Mouse (Mus musculus) midbrain, embryonic 15.5 days (tissue): Measurements from ENCODE around the gene Ric1. TPM values are rescaled to one million over a fixed set of nuclear protein-coding genes. Genes with fewer than 3 reads are reported as not detected.
A peak's percentile ranks its signal among the peaks of the same experiment; 100 is the strongest.

Experiments
- ATAC-seq: fragments of 200-750 bp; cut with Nextera tagmentation; replicated peaks from 2 replicates; pipeline ENCODE4 v1.8.0; 2017; ENCODE audit warnings: moderate TSS enrichment
- H3K27ac ChIP-seq: fragments of 300-500 bp; sonication (generic); 2 replicates; pipeline ENCODE4 v1.5.1; 2015; ENCODE audit warnings: mild to moderate bottlenecking, inconsistent platforms
- H3K27me3 ChIP-seq: fragments of 300-500 bp; sonication (generic); replicated peaks from 2 replicates; pipeline ENCODE4 v1.6.1; 2015; ENCODE audit warnings: inconsistent platforms
- H3K36me3 ChIP-seq: fragments of 300-500 bp; sonication (generic); replicated peaks from 2 replicates; pipeline ENCODE4 v1.6.1; 2015; ENCODE audit warnings: inconsistent platforms
- H3K4me1 ChIP-seq: fragments of 300-500 bp; sonication (generic); 2 replicates; pipeline ENCODE4 v1.6.1; 2015; ENCODE audit warnings: inconsistent platforms
- H3K4me2 ChIP-seq: fragments of 300-500 bp; sonication (generic); 2 replicates; pipeline ENCODE4 v1.6.1; 2015; ENCODE audit warnings: inconsistent platforms, mild to moderate bottlenecking, moderate library complexity
- H3K4me3 ChIP-seq: fragments of 300-500 bp; sonication (generic); 2 replicates; pipeline ENCODE4 v1.5.1; 2015; ENCODE audit warnings: mild to moderate bottlenecking, inconsistent platforms
- H3K9ac ChIP-seq: fragments of 300-500 bp; sonication (generic); 2 replicates; pipeline ENCODE4 v1.6.1; 2015; ENCODE audit warnings: mild to moderate bottlenecking, inconsistent platforms
- H3K9me3 ChIP-seq: fragments of 300-500 bp; sonication (generic); 2 replicates; pipeline ENCODE4 v1.6.1; 2016; ENCODE audit warnings: inconsistent platforms
- WGBS: fragments of 180-500 bp; shearing (Covaris S2); methylation state at CpG from one replicate; pipeline ENCODE4 v1.1.7; 2015; ENCODE audit warnings: mixed read lengths; 5-methylcytosine and 5-hydroxymethylcytosine counted together
- polyA plus RNA-seq: library from polyadenylated mRNA; unstranded; fragments of >200 nt; fragmentation: Nextera tagmentation; extraction: Ambion mirVana; gene quantifications from 2 replicates; pipeline ENCODE4 v1.2.1, GENCODE M21; 2015

Ric1 gene
- 12.1 and 14.4 TPM in 2 replicates for polyA plus RNA-seq

DNA sequence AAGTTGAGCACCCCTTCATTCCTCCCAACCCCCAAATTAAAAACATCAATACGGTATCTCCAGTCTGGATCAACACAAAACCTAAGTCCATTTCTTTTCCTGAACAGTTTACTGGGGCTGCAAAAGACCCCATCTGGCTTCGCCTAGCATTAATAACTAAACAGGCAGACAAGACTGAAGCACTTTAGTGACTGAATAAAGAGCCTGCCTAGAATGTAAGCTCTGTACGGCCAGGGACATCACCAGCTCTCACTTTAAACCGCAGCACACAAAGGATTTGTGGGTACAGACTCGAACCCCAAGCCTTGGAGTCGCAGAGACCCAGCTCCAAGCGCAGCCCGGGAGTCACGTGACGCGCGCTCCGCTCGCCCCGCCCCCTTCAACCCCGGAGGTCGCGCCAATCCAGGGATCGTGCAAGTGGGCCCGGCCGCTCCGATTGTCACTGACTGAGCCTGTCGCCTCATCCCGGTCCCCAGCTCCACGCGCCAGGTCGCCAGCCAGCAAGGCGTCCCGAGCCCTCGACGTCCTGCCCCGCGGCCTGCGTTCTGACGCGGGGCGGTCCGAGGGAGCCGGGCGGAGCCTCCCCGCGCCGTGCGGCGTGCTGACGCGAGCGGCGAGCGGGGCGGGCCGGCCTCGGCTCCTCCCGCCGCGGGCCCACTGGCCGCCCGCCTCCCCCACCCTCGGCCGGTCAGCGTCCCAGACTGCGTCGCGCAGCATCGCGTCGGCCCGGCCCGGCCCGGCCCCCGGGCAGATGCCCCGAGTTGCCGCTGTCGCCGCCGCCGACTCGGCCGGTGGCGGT, at the start of gene Ric1:
Gene Ric1, plus strand, starts transcription at position 646 of the 799 bp plus-strand sequence.
- peak; percentile 99 for ATAC-seq
- no peaks in the 10 kb centered on the region for H3K27me3 ChIP-seq
- H3K9ac ChIP-seq, result peak within 1 kb of the TSS; percentile 67
- peak within 1 kb of the TSS; percentile 65 for H3K4me2 ChIP-seq
- peak within 1 kb of the TSS; percentile 91 for H3K27ac ChIP-seq
- WGBS, result under 1% methylated on average over 79 of the region's 80 CpGs
- peak within 1 kb of the TSS; percentile 84 for H3K4me3 ChIP-seq
- no peaks in the 10 kb centered on the region for H3K9me3 ChIP-seq
- H3K36me3 ChIP-seq, result no peaks in the 10 kb centered on the region
- H3K4me1 ChIP-seq, result peaks cover 8% of the 10 kb centered on the region

DNA sequence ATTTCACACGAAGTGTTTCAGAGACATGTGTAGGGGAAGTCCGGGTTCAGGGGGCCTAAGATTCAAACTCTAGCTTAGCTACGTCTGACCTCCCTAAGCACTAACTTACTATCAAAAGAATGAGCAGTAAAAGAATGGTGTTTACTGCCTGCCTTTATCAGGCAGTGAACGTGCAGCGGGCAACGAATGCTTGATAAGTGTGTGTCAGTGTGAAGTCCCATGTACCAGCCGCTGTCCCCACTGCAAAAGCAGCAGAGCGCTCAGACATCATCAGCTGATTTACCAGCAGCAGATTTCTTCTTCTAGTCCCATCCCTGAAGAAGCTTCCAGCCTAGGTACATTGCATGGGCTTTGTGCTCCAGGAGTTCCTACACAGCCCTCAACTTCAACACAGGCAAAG, 49.7 kb upstream of the Ric1 start:
- WGBS, result 90% methylated on average over 8 of the region's 8 CpGs
- no peak overlapping the region for H3K9ac ChIP-seq
- no peak overlapping the region for H3K4me2 ChIP-seq
- H3K4me1 ChIP-seq, result 0 out of 2 replicates have a peak, but pooled peaks cover 3% of the 10 kb centered on the region
- H3K27ac ChIP-seq, result no peak overlapping the region
- no peaks in the 10 kb centered on the region for H3K36me3 ChIP-seq
- no peaks in the 10 kb centered on the region for H3K9me3 ChIP-seq
- no peak for ATAC-seq
- no peaks in the 10 kb centered on the region for H3K27me3 ChIP-seq
- H3K4me3 ChIP-seq, result no peak overlapping the region

DNA sequence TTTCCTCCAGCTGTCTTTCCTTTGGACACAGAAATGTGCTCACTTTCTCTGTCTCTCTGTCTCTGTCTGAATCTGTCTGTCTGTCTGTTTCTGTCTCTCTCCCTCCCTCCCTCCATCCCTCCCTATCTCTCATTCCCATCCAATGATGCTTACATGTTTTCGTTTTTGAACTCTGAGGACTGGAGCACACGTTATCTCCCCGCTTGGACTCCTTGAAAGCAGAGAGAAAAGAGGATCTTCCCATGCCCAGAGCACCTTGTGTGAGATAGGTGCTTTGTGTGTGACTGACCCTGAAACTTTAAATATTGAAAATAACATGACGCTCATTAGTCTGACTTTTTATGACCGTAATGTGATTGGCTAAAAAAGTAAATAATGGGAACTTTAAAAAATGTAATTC, 49.1 kb upstream of the Ric1 start:
- no peak overlapping the region for H3K27ac ChIP-seq
- no peak overlapping the region for H3K4me2 ChIP-seq
- H3K9me3 ChIP-seq, result no peaks in the 10 kb centered on the region
- no peak overlapping the region for H3K9ac ChIP-seq
- H3K36me3 ChIP-seq, result no peaks in the 10 kb centered on the region
- no peak overlapping the region for H3K4me3 ChIP-seq
- no peak for ATAC-seq
- H3K4me1 ChIP-seq, result 0 out of 2 replicates have a peak, but pooled peaks cover 3% of the 10 kb centered on the region
- 90% methylated on average over 5 of the region's 5 CpGs for WGBS
- no peaks in the 10 kb centered on the region for H3K27me3 ChIP-seq

DNA sequence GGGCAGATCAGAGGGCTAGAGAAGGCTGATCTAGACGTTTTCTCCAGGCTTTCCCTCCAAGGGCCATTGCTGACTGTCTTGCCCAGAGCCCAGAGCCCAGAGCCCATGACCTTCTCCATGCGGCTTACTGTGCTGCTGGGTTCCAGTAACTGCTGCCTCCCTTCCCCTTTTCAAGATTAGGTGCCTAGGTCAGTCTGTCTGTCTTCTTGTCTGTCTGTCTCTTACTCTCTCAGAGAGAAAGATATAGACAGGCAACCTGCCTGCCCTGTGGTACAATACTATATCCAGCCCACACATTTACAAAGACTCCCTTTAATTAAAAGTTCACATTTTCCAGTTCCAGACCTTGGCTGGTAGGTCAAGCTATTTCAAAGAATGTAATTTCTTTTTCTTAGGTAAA, 47.3 kb upstream of the Ric1 start:
- Histone ChIP-seq H3K9ac (no peak overlapping the region), H3K9me3 (no peaks in the 10 kb centered on the region), H3K36me3 (no peaks in the 10 kb centered on the region), H3K4me1 (0 out of 2 replicates have a peak, but pooled peaks cover 3% of the 10 kb centered on the region), H3K27me3 (no peaks in the 10 kb centered on the region), H3K4me3 (no peak overlapping the region), H3K4me2 (no peak overlapping the region), H3K27ac (no peak overlapping the region)
- no peak for ATAC-seq
- WGBS, result 64% methylated on average over 2 of the region's 2 CpGs

DNA sequence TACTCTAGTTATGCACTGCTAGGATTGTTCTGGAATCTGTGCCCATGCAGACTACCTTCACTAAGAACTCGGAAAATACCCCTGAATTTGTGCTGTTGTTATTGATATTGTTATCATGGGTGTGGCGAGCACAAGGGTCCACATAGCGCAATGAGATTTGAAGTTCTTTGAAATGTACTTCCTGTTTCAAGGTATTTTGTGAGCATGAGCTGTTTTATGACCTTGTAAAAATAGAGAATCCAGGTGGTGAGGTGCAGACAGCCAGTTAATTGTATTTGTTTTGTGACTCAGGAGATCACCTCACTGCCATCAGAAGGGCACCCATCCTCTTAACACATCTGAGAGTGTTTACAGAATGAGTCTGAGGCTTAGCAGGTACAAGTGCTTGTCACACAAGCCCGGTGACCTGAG, 46.9 kb upstream of the Ric1 start:
- WGBS, result 88% methylated on average over 4 of the region's 4 CpGs
- Histone ChIP-seq H3K36me3 (no peaks in the 10 kb centered on the region), H3K4me3 (no peak overlapping the region), H3K27ac (no peak overlapping the region), H3K4me2 (no peak overlapping the region), H3K27me3 (no peaks in the 10 kb centered on the region), H3K9me3 (no peaks in the 10 kb centered on the region), H3K9ac (no peak overlapping the region), H3K4me1 (0 out of 2 replicates have a peak, but pooled peaks cover 3% of the 10 kb centered on the region)
- ATAC-seq, result no peak

DNA sequence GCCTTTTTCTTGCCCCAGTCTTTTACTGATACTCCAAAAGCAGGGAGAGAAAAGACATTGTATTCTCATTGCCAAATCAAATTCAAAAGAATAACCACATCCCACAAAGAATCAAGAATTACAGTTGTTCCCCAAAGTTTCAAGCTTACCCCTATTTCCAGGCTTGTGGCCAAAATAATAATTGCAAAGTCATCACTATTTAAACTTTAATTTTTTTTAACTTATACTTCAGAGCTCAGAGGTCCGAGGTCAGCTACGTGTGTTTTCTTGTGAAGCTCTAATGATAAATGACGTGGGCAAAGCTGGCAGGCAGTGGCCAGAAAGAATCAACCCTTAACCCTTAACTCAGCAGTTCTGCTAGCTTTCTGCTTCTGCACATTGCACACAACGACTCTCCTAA, 43.5 kb upstream of the Ric1 start:
- Histone ChIP-seq H3K9me3 (no peaks in the 10 kb centered on the region), H3K27me3 (no peaks in the 10 kb centered on the region), H3K4me3 (no peak overlapping the region), H3K9ac (no peak overlapping the region), H3K4me2 (no peak overlapping the region), H3K27ac (no peak overlapping the region), H3K4me1 (no peaks in the 10 kb centered on the region), H3K36me3 (no peaks in the 10 kb centered on the region)
- no peak for ATAC-seq
- WGBS, result 50% methylated on average over 4 of the region's 4 CpGs

DNA sequence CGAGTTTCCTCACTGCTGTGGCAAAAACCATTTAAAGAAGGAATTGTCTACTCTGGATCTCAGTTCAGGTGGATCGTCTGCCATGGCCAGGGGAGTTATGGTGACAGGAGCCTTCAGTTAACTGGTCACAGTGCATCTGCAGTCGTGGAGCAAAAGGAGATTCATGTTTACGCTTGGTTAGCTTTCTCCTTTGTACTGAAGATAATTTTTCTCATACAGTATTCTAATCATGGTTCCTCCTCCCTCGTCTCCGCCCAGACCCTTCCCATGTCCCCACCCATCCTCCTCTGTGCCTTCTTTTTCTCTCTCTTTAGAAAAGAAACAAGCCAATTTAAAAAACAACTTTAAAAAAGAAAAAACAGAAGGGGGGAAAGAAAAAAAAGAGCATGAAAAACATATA, 40.5 kb upstream of the Ric1 start:
- Histone ChIP-seq H3K4me2 (no peak overlapping the region), H3K9ac (no peak overlapping the region), H3K27ac (no peak overlapping the region), H3K4me3 (no peak overlapping the region), H3K36me3 (no peaks in the 10 kb centered on the region), H3K27me3 (no peaks in the 10 kb centered on the region), H3K4me1 (no peaks in the 10 kb centered on the region), H3K9me3 (no peaks in the 10 kb centered on the region)
- no peak for ATAC-seq
- WGBS, result 67% methylated on average over 6 of the region's 6 CpGs

DNA sequence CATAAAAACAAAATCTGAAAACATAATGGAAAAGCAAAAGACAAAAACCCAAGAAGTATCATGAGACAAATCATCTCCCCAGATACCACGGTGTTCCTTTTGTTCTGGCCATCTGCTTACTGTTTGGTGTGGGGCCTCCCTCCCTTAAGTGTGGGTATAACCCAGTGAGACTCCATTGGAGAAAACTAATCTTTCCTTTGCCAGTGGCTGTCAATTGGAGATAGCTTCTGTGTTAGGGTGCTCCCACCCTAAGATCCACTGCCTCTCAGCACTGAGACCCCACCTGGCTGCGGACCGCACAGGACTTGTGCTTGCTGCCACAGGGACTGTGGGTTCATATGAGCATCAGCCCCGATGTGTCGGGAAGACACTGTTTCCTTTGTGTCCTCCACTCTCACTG, 39.9 kb upstream of the Ric1 start:
- Histone ChIP-seq H3K27ac (no peak overlapping the region), H3K9me3 (no peaks in the 10 kb centered on the region), H3K4me1 (no peaks in the 10 kb centered on the region), H3K36me3 (no peaks in the 10 kb centered on the region), H3K9ac (no peak overlapping the region), H3K4me3 (no peak overlapping the region), H3K4me2 (no peak overlapping the region), H3K27me3 (no peaks in the 10 kb centered on the region)
- 65% methylated on average over 5 of the region's 5 CpGs for whole genome bisulfite sequencing
- no peak for ATAC-seq

DNA sequence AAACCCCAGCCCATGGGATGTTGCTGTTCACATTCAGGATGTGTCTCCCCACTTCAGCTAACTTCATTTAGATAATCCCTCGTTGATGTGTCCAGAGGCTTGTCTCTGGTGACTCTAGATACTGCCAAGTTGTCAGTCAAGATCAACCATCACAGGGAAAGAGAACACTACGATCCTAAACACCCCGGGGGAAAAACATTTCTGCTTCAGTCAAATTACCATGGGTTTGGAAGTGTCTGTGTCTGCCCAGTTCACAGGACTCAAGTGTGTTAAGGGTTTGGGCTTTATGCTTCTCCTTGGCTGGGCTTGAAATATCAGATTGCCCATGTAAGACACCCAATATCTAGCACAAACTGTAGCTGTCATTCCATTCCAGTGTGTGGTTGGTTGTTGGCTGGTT, 39.4 kb upstream of the Ric1 start:
- ATAC-seq, result no peak
- H3K9me3 ChIP-seq, result no peaks in the 10 kb centered on the region
- no peaks in the 10 kb centered on the region for H3K36me3 ChIP-seq
- H3K27me3 ChIP-seq, result no peaks in the 10 kb centered on the region
- H3K9ac ChIP-seq, result no peak overlapping the region
- no peak overlapping the region for H3K4me3 ChIP-seq
- no peak overlapping the region for H3K27ac ChIP-seq
- no peaks in the 10 kb centered on the region for H3K4me1 ChIP-seq
- WGBS, result 30% methylated on average over 3 of the region's 3 CpGs
- H3K4me2 ChIP-seq, result no peak overlapping the region

DNA sequence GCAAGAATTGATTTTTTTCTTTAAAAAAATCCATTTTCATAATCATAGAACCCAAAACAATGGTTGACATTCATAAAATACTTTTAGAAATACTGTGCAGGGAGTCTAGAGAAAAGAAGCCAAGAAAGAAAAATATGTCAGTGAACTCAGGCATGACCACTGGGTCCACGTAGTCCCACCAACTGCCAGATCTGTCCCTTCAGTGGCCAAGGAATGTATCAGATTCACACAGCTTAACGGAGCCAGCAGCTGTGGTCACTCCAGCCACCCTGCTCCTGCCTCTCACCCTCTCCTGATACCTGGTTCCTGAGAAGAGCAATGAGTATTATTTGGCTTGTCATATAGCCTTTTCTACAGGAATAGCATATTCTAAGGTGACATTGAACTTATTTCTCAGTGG, 38.7 kb upstream of the Ric1 start:
- no peak overlapping the region for H3K9ac ChIP-seq
- no peak overlapping the region for H3K27ac ChIP-seq
- H3K27me3 ChIP-seq, result no peaks in the 10 kb centered on the region
- no peaks in the 10 kb centered on the region for H3K36me3 ChIP-seq
- WGBS, result 83% methylated on average over 2 of the region's 2 CpGs
- no peaks in the 10 kb centered on the region for H3K4me1 ChIP-seq
- ATAC-seq, result no peak
- H3K4me3 ChIP-seq, result no peak overlapping the region
- no peak overlapping the region for H3K4me2 ChIP-seq
- no peaks in the 10 kb centered on the region for H3K9me3 ChIP-seq

DNA sequence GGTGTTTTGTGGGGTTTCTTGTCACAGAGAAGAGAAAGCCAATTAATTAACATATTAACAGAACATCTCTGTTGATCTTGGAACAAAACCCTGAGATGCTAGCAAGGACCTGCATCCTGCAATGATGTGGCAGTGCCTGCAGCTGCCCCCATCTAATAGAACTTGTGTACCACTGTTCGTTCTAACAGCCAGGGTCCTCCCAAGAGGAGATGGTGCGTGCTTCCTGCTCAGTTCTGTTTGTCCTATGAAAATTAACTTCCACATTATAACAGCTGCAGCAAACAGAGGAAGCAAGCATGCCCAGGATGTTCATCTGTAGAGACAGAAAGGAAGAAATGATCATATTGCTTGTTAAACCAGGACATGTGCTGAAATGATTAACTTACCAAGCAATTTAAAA, 37.5 kb upstream of the Ric1 start:
- no peak overlapping the region for H3K4me2 ChIP-seq
- 51% methylated on average over 2 of the region's 2 CpGs for WGBS
- no peak for ATAC-seq

DNA sequence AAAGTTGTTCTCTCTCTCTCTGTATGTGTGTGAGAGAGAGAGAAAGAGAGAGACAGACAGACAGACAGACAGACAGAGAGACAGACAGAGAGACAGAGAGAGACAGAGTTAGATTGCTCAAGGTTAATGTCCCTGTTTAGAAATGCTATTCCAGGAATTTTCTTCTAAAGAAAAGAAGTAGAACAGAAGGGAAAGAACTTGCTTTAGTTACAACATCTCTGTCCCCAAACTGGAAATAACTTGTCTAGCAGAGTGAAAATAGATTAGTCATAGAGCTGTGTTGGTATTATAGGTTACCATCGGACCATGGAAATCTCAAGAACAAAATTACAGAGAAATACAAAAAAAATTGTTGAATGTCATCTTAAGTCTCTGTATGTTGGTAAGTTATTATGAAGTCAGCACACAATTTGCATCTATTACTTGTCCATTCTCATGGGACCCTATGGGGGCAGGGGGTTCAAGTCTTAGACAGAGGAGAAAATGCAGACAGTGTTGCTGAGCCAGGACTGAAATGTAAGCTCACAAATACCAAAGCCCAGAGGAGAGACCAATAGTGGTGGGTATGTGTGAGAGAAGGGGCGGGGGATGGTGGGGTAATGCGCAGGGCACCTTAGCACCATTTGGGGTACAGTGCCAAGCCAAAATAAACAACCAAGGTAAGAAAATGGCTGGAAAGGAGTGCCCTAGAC, 36.7 kb upstream of the Ric1 start:
- no peak overlapping the region for H3K27ac ChIP-seq
- no peak for ATAC-seq
- no peaks in the 10 kb centered on the region for H3K27me3 ChIP-seq
- 96% methylated on average over 3 of the region's 3 CpGs for WGBS
- H3K4me3 ChIP-seq, result no peak overlapping the region
- H3K9me3 ChIP-seq, result no peaks in the 10 kb centered on the region
- H3K4me2 ChIP-seq, result no peak overlapping the region
- no peaks in the 10 kb centered on the region for H3K36me3 ChIP-seq
- no peak overlapping the region for H3K9ac ChIP-seq
- H3K4me1 ChIP-seq, result no peaks in the 10 kb centered on the region

More for the DNA sequence above, 37.5 kb upstream of the Ric1 start:
- Histone ChIP-seq H3K27me3 (no peaks in the 10 kb centered on the region), H3K36me3 (no peaks in the 10 kb centered on the region), H3K27ac (no peak overlapping the region), H3K9ac (no peak overlapping the region), H3K4me1 (no peaks in the 10 kb centered on the region), H3K4me3 (no peak overlapping the region), H3K9me3 (no peaks in the 10 kb centered on the region)
